Mouse (Mus musculus) myocyte (in vitro differentiated cells): ENCODE results near the gene Cct4. TPM values are rescaled to one million over a fixed set of nuclear protein-coding genes. Genes with fewer than 3 reads are reported as not detected.
A peak's percentile ranks its signal among the peaks of the same experiment; 100 is the strongest.

Source experiments
- H3K27me3 ChIP-seq: one replicate; pipeline ENCODE4 v1.6.1; 2011; ENCODE audit not compliant: control insufficient read depth, insufficient read depth, insufficient read length
- H3K36me3 ChIP-seq: one replicate; pipeline ENCODE4 v1.6.1; 2011; ENCODE audit not compliant: control insufficient read depth, insufficient read depth
- H3K4me2 ChIP-seq: one replicate; pipeline ENCODE4 v1.6.1; 2011; ENCODE audit warnings: low read depth, control low read depth
- H3K4me3 ChIP-seq: one replicate; pipeline ENCODE4 v1.5.1; 2011; ENCODE audit warnings: mild to moderate bottlenecking, control low read depth, moderate library complexity
- H3K79me2 ChIP-seq: one replicate; pipeline ENCODE4 v1.6.1; 2011; ENCODE audit not compliant: control insufficient read depth, insufficient read depth
- H3ac ChIP-seq: one replicate; pipeline ENCODE4 v1.6.1; 2011; ENCODE audit not compliant: control insufficient read depth, insufficient read length
- CEBPB ChIP-seq: IDR thresholded peaks from 2 replicates; pipeline ENCODE4 v1.6.1; 2011; ENCODE audit warnings: mild to moderate bottlenecking, moderate library complexity; ENCODE audit not compliant: poor library complexity, insufficient read depth, severe bottlenecking
- E2F4 ChIP-seq: IDR thresholded peaks from one replicate; pipeline ENCODE4 v1.6.1; 2011; ENCODE audit warnings: mild to moderate bottlenecking, control low read depth, moderate library complexity; ENCODE audit not compliant: insufficient read depth
- MAX ChIP-seq: IDR thresholded peaks from one replicate; pipeline ENCODE4 v1.6.1; 2011; ENCODE audit warnings: low read depth, mild to moderate bottlenecking, control low read depth
- MYOD1 ChIP-seq, 3 experiments: IDR thresholded peaks; one replicate each; pipeline ENCODE4 v1.6.1; 2011; ENCODE audit warnings: control low read depth in 2 of 3, low read depth in 2 of 3, mild to moderate bottlenecking in 2 of 3, moderate library complexity in 1 of 3; ENCODE audit not compliant: insufficient read length in 2 of 3, control insufficient read depth in 1 of 3
- MYOG ChIP-seq, 3 experiments: IDR thresholded peaks; one replicate each; pipeline ENCODE4 v1.6.1; 2011; ENCODE audit warnings: control low read depth in 2 of 3, low read depth in 2 of 3, mild to moderate bottlenecking in 2 of 3; ENCODE audit not compliant: insufficient read length in 2 of 3, control insufficient read depth in 1 of 3, insufficient read depth in 1 of 3
- POLR2A ChIP-seq: IDR thresholded peaks from one replicate; pipeline ENCODE4 v1.6.1; 2011; ENCODE audit warnings: low read depth, mild to moderate bottlenecking, control low read depth, moderate library complexity; ENCODE audit not compliant: insufficient read length
- POLR2AphosphoS2 ChIP-seq: IDR thresholded peaks from one replicate; pipeline ENCODE4 v1.6.1; 2011; ENCODE audit warnings: low read depth, control low read depth; ENCODE audit not compliant: insufficient read length
- REST ChIP-seq: IDR thresholded peaks from one replicate; pipeline ENCODE4 v1.6.1; 2011; ENCODE audit warnings: mild to moderate bottlenecking, control low read depth, moderate library complexity; ENCODE audit not compliant: insufficient read depth, insufficient read length
- SRF ChIP-seq: IDR thresholded peaks from one replicate; pipeline ENCODE4 v1.6.1; 2011; ENCODE audit warnings: low read depth; ENCODE audit not compliant: control insufficient read depth, insufficient read length
- TCF12 ChIP-seq: IDR thresholded peaks from one replicate; pipeline ENCODE4 v1.6.1; 2011; ENCODE audit warnings: mild to moderate bottlenecking, control low read depth; ENCODE audit not compliant: poor library complexity, insufficient read depth, severe bottlenecking
- TCF3 ChIP-seq: IDR thresholded peaks from one replicate; pipeline ENCODE4 v1.6.1; 2011; ENCODE audit warnings: low read depth, control low read depth; ENCODE audit not compliant: insufficient read length
- USF1 ChIP-seq: IDR thresholded peaks from one replicate; pipeline ENCODE4 v1.6.1; 2011; ENCODE audit warnings: low read depth, mild to moderate bottlenecking, control low read depth, moderate library complexity
- polyA plus RNA-seq: library from polyadenylated mRNA; unstranded; fragments of >200 nt; fragmentation: generic; extraction: Trizol; gene quantifications from one replicate; pipeline ENCODE4 v1.2.1, GENCODE M21; 2012; ENCODE audit warnings: missing spikeins

Cct4 gene
- polyA plus RNA-seq, 1 experiment, result 187 TPM

- H3K4me3 ChIP-seq, result peak overlapping the region; percentile 86
- no peaks in the 10 kb centered on the region for H3K36me3 ChIP-seq
- H3K79me2 ChIP-seq, result peaks cover 56% of the 10 kb centered on the region
- H3ac ChIP-seq, result peak overlapping the region; percentile 46
- no peaks in the 10 kb centered on the region for H3K27me3 ChIP-seq
- H3K4me2 ChIP-seq, result peak overlapping the region; percentile 74
- no peak for TF ChIP-seq E2F4
- TF ChIP-seq SRF, result no peak
- TF ChIP-seq TCF12, result no peak
- no peak for TF ChIP-seq TCF3
- no peak for TF ChIP-seq USF1
- TF ChIP-seq POLR2AphosphoS2, result no peak
- TF ChIP-seq MYOG (IDR thresholded peaks at IDR 0.05; ENCODE audit: control insufficient read depth in 1 of 3, insufficient read depth in 1 of 3, insufficient read length in 2 of 3, low read depth in 2 of 3), result no peak
- TF ChIP-seq MAX, result no peak
- TF ChIP-seq MYOD1 (IDR thresholded peaks at IDR 0.05; ENCODE audit: control insufficient read depth in 1 of 3, insufficient read length in 2 of 3, low read depth in 2 of 3), result no peak
- TF ChIP-seq POLR2A, result no peak
- TF ChIP-seq REST, result no peak
- TF ChIP-seq CEBPB, result no peak
Measured at GRCm38 (mm10) chr11:22981041-22981440, 9.3 kb upstream of the Cct4 start.

GRCm38 (mm10) chr11:22981543-22981950 is 8.8 kb upstream of the Cct4 start:
- Histone ChIP-seq H3K36me3 (no peaks in the 10 kb centered on the region), H3K79me2 (peaks cover 51% of the 10 kb centered on the region), H3K27me3 (no peaks in the 10 kb centered on the region), H3ac (peak overlapping the region; percentile 46), H3K4me2 (peak overlapping the region; percentile 74), H3K4me3 (peak overlapping the region; percentile 86)
- TF ChIP-seq TCF12, result no peak
- TF ChIP-seq USF1, result no peak
- no peak for TF ChIP-seq SRF
- no peak for TF ChIP-seq CEBPB
- TF ChIP-seq MYOG (IDR thresholded peaks at IDR 0.05; ENCODE audit: control insufficient read depth in 1 of 3, insufficient read depth in 1 of 3, insufficient read length in 2 of 3, low read depth in 2 of 3), result no peak
- no peak for TF ChIP-seq POLR2A
- no peak for TF ChIP-seq E2F4
- no peak for TF ChIP-seq TCF3
- TF ChIP-seq MAX, result no peak
- no peak for TF ChIP-seq MYOD1 (IDR thresholded peaks at IDR 0.05; ENCODE audit: control insufficient read depth in 1 of 3, insufficient read length in 2 of 3, low read depth in 2 of 3)
- TF ChIP-seq REST, result no peak

- Histone ChIP-seq H3K27me3 (no peaks in the 10 kb centered on the region), H3K4me3 (peak within 1 kb of the TSS; percentile 86), H3K4me2 (peak within 1 kb of the TSS; percentile 74), H3ac (peak within 1 kb of the TSS; percentile 46), H3K36me3 (no peaks in the 10 kb centered on the region), H3K79me2 (peaks cover 44% of the 10 kb centered on the region)
- peak; percentile 89 for TF ChIP-seq POLR2A
- TF ChIP-seq POLR2AphosphoS2, result peak; percentile 92
- no peak for TF ChIP-seq CEBPB
- no peak for TF ChIP-seq SRF
- peak in 1 of 3 experiments; percentile 36 for TF ChIP-seq MYOG (IDR thresholded peaks at IDR 0.05; ENCODE audit: control insufficient read depth in 1 of 3, insufficient read depth in 1 of 3, insufficient read length in 2 of 3, low read depth in 2 of 3)
- TF ChIP-seq MAX, result no peak
Measured at GRCm38 (mm10) chr11:22981984-22982757, 8.1 kb upstream of the Cct4 start, which contains the start of the genes Gm28048 and Commd1. TSS of gene Gm28048 (minus strand) at chr11:22982090. TSS of gene Commd1 (minus strand) at chr11:22982382.

- Histone ChIP-seq H3K4me3 (peak overlapping the region; percentile 86), H3K79me2 (peaks cover 38% of the 10 kb centered on the region), H3K36me3 (no peaks in the 10 kb centered on the region), H3ac (no peak overlapping the region), H3K4me2 (peak overlapping the region; percentile 74), H3K27me3 (no peaks in the 10 kb centered on the region)
- TF ChIP-seq POLR2AphosphoS2 (no peak), MYOG (IDR thresholded peaks at IDR 0.05; ENCODE audit: control insufficient read depth in 1 of 3, insufficient read depth in 1 of 3, insufficient read length in 2 of 3, low read depth in 2 of 3) (no peak), MAX (no peak), CEBPB (no peak), MYOD1 (IDR thresholded peaks at IDR 0.05; ENCODE audit: control insufficient read depth in 1 of 3, insufficient read length in 2 of 3, low read depth in 2 of 3) (no peak), REST (no peak)
Measured at GRCm38 (mm10) chr11:22982846-22983245, 7.5 kb upstream of the Cct4 start.

GRCm38 (mm10) chr11:22985510-22985909 is 4.8 kb upstream of the Cct4 start:
- H3K4me3 ChIP-seq, result no peak overlapping the region
- no peaks in the 10 kb centered on the region for H3K27me3 ChIP-seq
- peaks cover 12% of the 10 kb centered on the region for H3K79me2 ChIP-seq
- H3K4me2 ChIP-seq, result no peak overlapping the region
- H3K36me3 ChIP-seq, result no peaks in the 10 kb centered on the region
- no peak for TF ChIP-seq USF1
- no peak for TF ChIP-seq POLR2A
- no peak for TF ChIP-seq TCF12
- TF ChIP-seq MAX, result no peak
- H3ac ChIP-seq, result no peak overlapping the region
